Mouse (Mus musculus) liver, embryonic 14 days (tissue): Measurements from ENCODE around the gene Ptgdr2. TPM values are rescaled to one million over a fixed set of nuclear protein-coding genes. Genes with fewer than 3 reads are reported as not detected.

Experiments
- polyA plus RNA-seq: library from polyadenylated mRNA; depleted of rRNA; stranded (reverse); fragments of >200 nt; gene quantifications from 2 replicates; pipeline ENCODE4 v1.2.3, GENCODE M21; 2012; rRNA removed

The Ptgdr2 gene
- 0.02 and 0.05 TPM in 2 replicates for polyA plus RNA-seq

GRCm38 (mm10) chr19:10937110-10937563 is at the start of gene Ptgdr2:
Gene Ptgdr2, plus strand, starts transcription at chr19:10937160.

GRCm38 (mm10) chr19:10895016-10895528 is 41.9 kb upstream of the Ptgdr2 start, which contains the start of gene Prpf19:
Gene Prpf19, plus strand, starts transcription at chr19:10895231.

GRCm38 (mm10) chr19:10920532-10920931 is 16.4 kb upstream of the Ptgdr2 start, which contains the start of gene Zp1:
Gene Zp1, minus strand, starts transcription at chr19:10920632.

GRCm38 (mm10) chr19:10949112-10949511 is 12.2 kb downstream of the Ptgdr2 start, which contains the start of gene Ccdc86:
Gene Ccdc86, minus strand, starts transcription at chr19:10949266.

GRCm38 (mm10) chr19:10974238-10974865 is 37.4 kb downstream of the Ptgdr2 start, which contains the start of gene Ms4a10:
Gene Ms4a10, minus strand, starts transcription at chr19:10974670.

Other genes starting within 250 kb of the Ptgdr2 start
- gene Vps37c, start 248.4 kb upstream of the Ptgdr2 start, polyA plus RNA-seq: 5.3 and 5.9 TPM in 2 replicates
- 0.02 TPM in 2 replicates for gene Cd5, start 198.2 kb upstream of the Ptgdr2 start, polyA plus RNA-seq
- not detected in 2 replicates for gene Cd6, start 107.1 kb upstream of the Ptgdr2 start, polyA plus RNA-seq
- 3.6 and 4.0 TPM in 2 replicates for gene Slc15a3, start 97.4 kb upstream of the Ptgdr2 start, polyA plus RNA-seq
- gene Tmem132a, start 67.2 kb upstream of the Ptgdr2 start, polyA plus RNA-seq: 2.2 and 2.7 TPM in 2 replicates
- 10.6 and 11.7 TPM in 2 replicates for gene Tmem109, start 55.2 kb upstream of the Ptgdr2 start, polyA plus RNA-seq
- gene Prpf19, start 41.9 kb upstream of the Ptgdr2 start, polyA plus RNA-seq: 98.2 and 111 TPM in 2 replicates
- gene Zp1, start 16.5 kb upstream of the Ptgdr2 start, polyA plus RNA-seq: not detected in 2 replicates
- 3.6 and 5.4 TPM in 2 replicates for gene Ccdc86, start 12.1 kb downstream of the Ptgdr2 start, polyA plus RNA-seq
- not detected in 2 replicates for gene Ms4a10, start 37.5 kb downstream of the Ptgdr2 start, polyA plus RNA-seq
- not detected in 2 replicates for gene Ms4a15, start 56.1 kb downstream of the Ptgdr2 start, polyA plus RNA-seq
- not detected in 2 replicates for gene Ms4a18, start 80.9 kb downstream of the Ptgdr2 start, polyA plus RNA-seq
- gene Ms4a8a, start 143.9 kb downstream of the Ptgdr2 start, polyA plus RNA-seq: 0.03 and 0.12 TPM in 2 replicates
- gene 1700017D01Rik, start 193.7 kb downstream of the Ptgdr2 start, polyA plus RNA-seq: not detected in 2 replicates
- gene 1700025F22Rik, start 228.2 kb downstream of the Ptgdr2 start, polyA plus RNA-seq: not detected in 2 replicates